Mouse (Mus musculus) MEL (cell line): ENCODE results near the gene Myh3. TPM values are rescaled to one million over a fixed set of nuclear protein-coding genes. Genes with fewer than 3 reads are reported as not detected.

Source experiments
- DNase-seq: peaks from one replicate; pipeline ENCODE4 v3.0.0; 2011; ENCODE audit warnings: low read depth, low spot score
- H3K27ac ChIP-seq: 2 replicates; pipeline ENCODE4 v1.5.1; 2012; ENCODE audit warnings: low read depth, mild to moderate bottlenecking, control low read depth, low read length, moderate library complexity; ENCODE audit not compliant: control insufficient read depth
- H3K27me3 ChIP-seq, 2 experiments: fragments of 150-350 bp in 1 of 2; sonication (generic) in 1 of 2; 2 replicates each; pipeline ENCODE4 v1.6.1; 2012; ENCODE audit warnings: low read length in 2 of 2, mild to moderate bottlenecking in 2 of 2, improper control_type of control experiment in 1 of 2, moderate library complexity in 1 of 2; ENCODE audit not compliant: insufficient read depth in 2 of 2, control insufficient read depth in 1 of 2
- H3K36me3 ChIP-seq, 2 experiments: 2 replicates each; pipeline ENCODE4 v1.6.1; 2012 to 2014; ENCODE audit warnings: low read length in 2 of 2, improper control_type of control experiment in 1 of 2, inconsistent platforms in 1 of 2, mild to moderate bottlenecking in 1 of 2; ENCODE audit not compliant: insufficient read depth in 2 of 2, control insufficient read depth in 1 of 2
- H3K4me1 ChIP-seq, 2 experiments: fragments of 150-350 bp in 1 of 2; sonication (generic) in 1 of 2; 2 replicates each; pipeline ENCODE4 v1.6.1; 2012; ENCODE audit warnings: low read length in 2 of 2, improper control_type of control experiment in 1 of 2, mild to moderate bottlenecking in 1 of 2; ENCODE audit not compliant: insufficient read depth in 2 of 2, control insufficient read depth in 1 of 2
- H3K4me3 ChIP-seq, 2 experiments: fragments of 150-350 bp in 1 of 2; sonication (generic) in 1 of 2; 2 replicates each; pipeline ENCODE4 v1.5.1; 2012; ENCODE audit warnings: low read depth in 2 of 2, low read length in 2 of 2, mild to moderate bottlenecking in 2 of 2, moderate library complexity in 2 of 2, control low read depth in 1 of 2, improper control_type of control experiment in 1 of 2; ENCODE audit not compliant: control insufficient read depth in 1 of 2, insufficient read depth in 1 of 2
- H3K79me2 ChIP-seq: 2 replicates; pipeline ENCODE4 v1.6.1; 2012; ENCODE audit warnings: mild to moderate bottlenecking, low read length, moderate library complexity; ENCODE audit not compliant: control insufficient read depth, poor library complexity, insufficient read depth
- H3K9ac ChIP-seq: 2 replicates; pipeline ENCODE4 v1.6.1; 2012; ENCODE audit warnings: low read depth, mild to moderate bottlenecking, control low read depth, low read length, moderate library complexity; ENCODE audit not compliant: control insufficient read depth, poor library complexity, severe bottlenecking
- H3K9me3 ChIP-seq: fragments of 150-350 bp; sonication (generic); replicated peaks from 2 replicates; pipeline ENCODE4 v1.6.1; 2012; ENCODE audit warnings: mild to moderate bottlenecking, low read length, improper control_type of control experiment, moderate library complexity; ENCODE audit not compliant: insufficient read depth
- BHLHE40 ChIP-seq: IDR thresholded peaks from 2 replicates; pipeline ENCODE4 v1.6.1; 2012; ENCODE audit warnings: low read depth, mild to moderate bottlenecking, inconsistent platforms, low read length, improper control_type of control experiment, borderline replicate concordance
- E2F4 ChIP-seq: IDR thresholded peaks from 2 replicates; pipeline ENCODE4 v1.6.1; 2011; ENCODE audit warnings: low read depth, low read length, improper control_type of control experiment, borderline replicate concordance
- ELF1 ChIP-seq: IDR thresholded peaks from 2 replicates; pipeline ENCODE4 v1.6.1; 2014; ENCODE audit warnings: low read depth, mild to moderate bottlenecking, inconsistent platforms, low read length, improper control_type of control experiment, moderate library complexity
- ETS1 ChIP-seq: IDR thresholded peaks from 2 replicates; pipeline ENCODE4 v1.6.1; 2012; ENCODE audit warnings: low read depth, mild to moderate bottlenecking, inconsistent platforms, low read length, improper control_type of control experiment, moderate library complexity
- GABPA ChIP-seq: IDR thresholded peaks from 2 replicates; pipeline ENCODE4 v1.6.1; 2012; ENCODE audit warnings: low read depth, mild to moderate bottlenecking, inconsistent platforms, low read length, improper control_type of control experiment, moderate library complexity
- GATA1 ChIP-seq: IDR thresholded peaks from 2 replicates; pipeline ENCODE4 v1.6.1; 2011; ENCODE audit warnings: low read depth, low read length, improper control_type of control experiment
- KAT2A ChIP-seq: conservative IDR thresholded peaks from 2 replicates; pipeline ENCODE4 v1.6.1; 2012; ENCODE audit warnings: low read depth, low read length, improper control_type of control experiment, inconsistent platforms
- MYB ChIP-seq: IDR thresholded peaks from 2 replicates; pipeline ENCODE4 v1.6.1; 2011; ENCODE audit warnings: mild to moderate bottlenecking, low read depth, low read length, improper control_type of control experiment
- MYC ChIP-seq: IDR thresholded peaks from 2 replicates; pipeline ENCODE4 v1.6.1; 2011; ENCODE audit warnings: low read depth, mild to moderate bottlenecking, low read length, improper control_type of control experiment, moderate library complexity
- POLR2A ChIP-seq, 2 experiments: IDR thresholded peaks; 2 replicates each; pipeline ENCODE4 v1.6.1; 2011 to 2012; ENCODE audit warnings: low read length in 2 of 2, mild to moderate bottlenecking in 2 of 2, control low read depth in 1 of 2, improper control_type of control experiment in 1 of 2, low read depth in 1 of 2, moderate library complexity in 1 of 2; ENCODE audit not compliant: control insufficient read depth in 1 of 2, insufficient read depth in 1 of 2, poor library complexity in 1 of 2
- POLR2AphosphoS2 ChIP-seq: IDR thresholded peaks from 2 replicates; pipeline ENCODE4 v1.6.1; 2011; ENCODE audit warnings: low read length, improper control_type of control experiment
- POLR2AphosphoS5 ChIP-seq: IDR thresholded peaks from 2 replicates; pipeline ENCODE4 v1.6.1; 2012; ENCODE audit warnings: low read depth, borderline replicate concordance, mild to moderate bottlenecking, inconsistent platforms, low read length, moderate library complexity, mixed read lengths
- RAD21 ChIP-seq: IDR thresholded peaks from 2 replicates; pipeline ENCODE4 v1.6.1; 2011; ENCODE audit warnings: mild to moderate bottlenecking, low read depth, low read length, improper control_type of control experiment
- TAL1 ChIP-seq: IDR thresholded peaks from 2 replicates; pipeline ENCODE4 v1.6.1; 2012; ENCODE audit warnings: mild to moderate bottlenecking, inconsistent platforms, low read length, moderate library complexity, mixed read lengths
- TBP ChIP-seq: IDR thresholded peaks from 2 replicates; pipeline ENCODE4 v1.8.0; 2011; ENCODE audit warnings: low read depth, low read length, improper control_type of control experiment
- USF1 ChIP-seq: IDR thresholded peaks from 2 replicates; pipeline ENCODE4 v1.6.1; 2014; ENCODE audit warnings: low read depth, mild to moderate bottlenecking, inconsistent platforms, low read length, improper control_type of control experiment, moderate library complexity
- USF2 ChIP-seq, 2 experiments: IDR thresholded peaks; 2 replicates each; pipeline ENCODE4 v1.6.1; 2011 to 2012; ENCODE audit warnings: improper control_type of control experiment in 2 of 2, low read length in 2 of 2, borderline replicate concordance in 1 of 2, inconsistent platforms in 1 of 2, low read depth in 1 of 2, mild to moderate bottlenecking in 1 of 2; ENCODE audit not compliant: insufficient read depth in 1 of 2
- ZC3H11A ChIP-seq: IDR thresholded peaks from 2 replicates; pipeline ENCODE4 v1.6.1; 2012; ENCODE audit warnings: low read depth, mild to moderate bottlenecking, inconsistent platforms, low read length, improper control_type of control experiment
- ZNF384 ChIP-seq: IDR thresholded peaks from 2 replicates; pipeline ENCODE4 v1.6.1; 2012; ENCODE audit warnings: low read depth, mild to moderate bottlenecking, inconsistent platforms, low read length, improper control_type of control experiment
- polyA plus RNA-seq, 2 experiments: library from polyadenylated mRNA; stranded (reverse) in 1 of 2; unstranded in 1 of 2; fragments of >175 nt in 1 of 2; fragments of >200 nt in 1 of 2; gene quantifications; 2 replicates each; pipeline versions ENCODE4 v1.2.1 to v1.2.4; 2012; ENCODE audit warnings: low replicate concordance in 2 of 2, low read depth in 1 of 2; ENCODE audit not compliant: insufficient read length in 2 of 2, insufficient read depth in 1 of 2, missing spikeins in 1 of 2
- total RNA-seq: library from RNA; depleted of rRNA; stranded (reverse); fragments of 300-350 nt; gene quantifications from 2 replicates; pipeline ENCODE4 v1.2.3, GENCODE M21; 2012

Myh3 gene
- total and polyA plus RNA-seq, 3 experiments = 0.81 to 1.7 TPM; not detected in 1

- Histone ChIP-seq H3K36me3 (no peaks in the 10 kb centered on the region), H3K9me3 (no peaks in the 10 kb centered on the region), H3K9ac (no peak overlapping the region), H3K79me2 (no peaks in the 10 kb centered on the region), H3K27ac (no peak overlapping the region)
- no peak for TF ChIP-seq ZNF384
- no peak for TF ChIP-seq MYC
- TF ChIP-seq GABPA = no peak
- TF ChIP-seq USF1 = no peak
- no peak for TF ChIP-seq KAT2A
- no peak for TF ChIP-seq BHLHE40
- TF ChIP-seq POLR2A (IDR thresholded peaks at IDR 0.05; ENCODE audit: control insufficient read depth in 1 of 2, insufficient read depth in 1 of 2, low read depth in 1 of 2, low read length in 2 of 2, poor library complexity in 1 of 2) = no peak
- no peak for TF ChIP-seq ELF1
- no peak for TF ChIP-seq ZC3H11A
- TF ChIP-seq, all 39 proteins: peak for 0
- Histone ChIP-seq H3K4me1 (no peaks in the 10 kb centered on the region), H3K4me3 (no peak overlapping the region), H3K27me3 (peaks cover 6% of the 10 kb centered on the region in 2 experiments; a peak in 3 of 4 replicates)
- DNase-seq = no peak
Measured at GRCm38 (mm10) chr11:67072615-67073130, 5.4 kb upstream of the Myh3 start.

GRCm38 (mm10) chr11:67075036-67075435, 3.1 kb upstream of the Myh3 start:
- no peak overlapping the region for H3K9ac ChIP-seq
- H3K9me3 ChIP-seq = no peaks in the 10 kb centered on the region
- TF ChIP-seq POLR2AphosphoS5 (no peak), RAD21 (no peak), TAL1 (no peak), ETS1 (no peak), E2F4 (no peak), GABPA (no peak), POLR2AphosphoS2 (no peak), USF2 (IDR thresholded peaks at IDR 0.05; ENCODE audit: borderline replicate concordance in 1 of 2, insufficient read depth in 1 of 2, low read depth in 1 of 2, low read length in 2 of 2) (no peak), MYB (no peak), TBP (no peak), GATA1 (no peak), BHLHE40 (no peak)
- H3K27ac ChIP-seq = no peak overlapping the region
- peaks cover 6% of the 10 kb centered on the region in 2 experiments; a peak in 3 of 4 replicates for H3K27me3 ChIP-seq
- no peaks in the 10 kb centered on the region for H3K4me1 ChIP-seq
- no peak for DNase-seq
- no peak overlapping the region for H3K4me3 ChIP-seq
- no peaks in the 10 kb centered on the region for H3K36me3 ChIP-seq
- H3K79me2 ChIP-seq = no peaks in the 10 kb centered on the region
